Mouse (Mus musculus) kidney, adult 2 months (tissue): ENCODE measurements at regions not wholly inside any gene's neighbourhood (a gene's known extent, or its start where the extent isn't known, plus 50 kb on each side); places are given as distances from the start of the nearest gene placed in this dataset.

Source experiments
- CTCF ChIP-seq: fragments of 200-500 bp; conservative IDR thresholded peaks from 2 replicates; pipeline ENCODE4 v1.5.1; 2011; ENCODE audit warnings: low read depth, mild to moderate bottlenecking, control low read depth, low read length, moderate library complexity, mixed read lengths; ENCODE audit not compliant: insufficient read depth, insufficient read length
- POLR2A ChIP-seq: fragments of 200-500 bp; IDR thresholded peaks from one replicate; pipeline ENCODE4 v1.6.1; 2011; ENCODE audit warnings: low read depth, low read length, control low read depth

- TF ChIP-seq CTCF (no peak), POLR2A (no peak)
These were observed 322.8 kb upstream of the Fam98a start for GRCm38 (mm10) chr17:75874535-75874934.
